Mouse (Mus musculus) T-cell, adult 2 months (primary cell): Measurements from ENCODE around the gene Lrp4.

Experiments used
- DNase-seq: peaks from one replicate; pipeline ENCODE4 v3.0.0; 2022; ENCODE audit warnings: low spot score

Gene Lrp4

DNA sequence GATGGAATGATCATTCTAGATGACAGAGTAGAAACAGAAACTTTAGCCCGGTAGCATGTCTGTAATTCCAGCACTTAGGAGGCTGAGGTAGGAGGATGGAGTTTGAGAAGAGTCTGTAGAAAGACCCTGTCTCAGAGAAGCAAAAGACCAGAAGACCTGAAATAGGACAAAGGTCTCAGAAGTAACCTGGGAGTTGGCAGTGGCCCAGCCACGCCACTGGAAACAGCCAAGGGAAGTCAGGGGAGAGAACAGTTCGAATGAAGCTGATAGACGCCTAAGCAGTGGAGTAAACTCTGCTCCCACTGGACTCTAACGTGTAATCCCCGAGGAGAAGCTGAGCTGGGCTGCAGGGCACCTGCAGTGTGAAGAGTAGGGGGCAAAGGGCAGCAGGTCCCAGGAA, 27.9 kb downstream of the Lrp4 start:
- no peak for DNase-seq

DNA sequence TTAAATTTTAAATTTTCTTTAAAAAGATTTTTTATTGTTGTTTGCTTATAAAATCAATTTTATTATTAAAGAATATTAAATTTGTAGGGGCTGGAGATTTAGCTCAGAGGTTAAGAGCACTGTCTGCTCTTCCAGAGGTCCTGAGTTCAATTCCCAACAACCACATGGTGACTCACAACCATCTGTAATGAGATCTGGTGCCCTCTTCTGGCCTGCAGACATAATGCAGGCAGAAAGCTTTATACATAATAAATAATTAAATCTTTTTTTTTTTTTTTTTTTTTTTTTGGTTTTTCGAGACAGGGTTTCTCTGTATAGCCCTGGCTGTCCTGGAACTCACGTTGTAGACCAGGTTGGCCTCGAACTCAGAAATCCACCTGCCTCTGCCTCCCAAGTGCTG, 30.0 kb downstream of the Lrp4 start:
- peak; percentile 19 for DNase-seq

DNA sequence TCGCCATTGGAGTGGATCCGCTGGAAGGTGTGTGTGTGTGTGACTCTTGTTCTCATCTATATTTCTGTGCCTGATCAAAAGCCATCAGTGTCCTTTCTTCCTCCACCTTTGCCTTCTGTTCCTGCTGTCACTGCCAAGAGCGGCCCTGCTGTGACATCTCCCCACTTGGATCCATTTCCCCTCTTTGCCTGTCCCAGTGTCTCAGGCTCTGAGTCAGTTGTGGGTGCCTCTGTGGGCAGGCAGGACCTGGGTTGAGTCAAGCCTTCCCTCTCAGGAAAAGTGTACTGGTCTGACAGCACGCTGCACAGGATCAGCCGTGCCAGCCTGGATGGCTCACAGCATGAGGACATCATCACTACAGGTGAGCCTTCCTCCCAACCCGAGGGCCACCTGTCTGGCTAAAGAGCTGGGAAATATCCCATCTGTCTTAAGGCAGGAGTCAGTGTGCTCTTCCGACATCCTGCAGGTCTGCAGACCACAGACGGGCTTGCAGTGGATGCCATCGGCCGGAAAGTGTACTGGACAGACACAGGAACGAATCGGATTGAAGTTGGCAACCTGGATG, 34.8 kb downstream of the Lrp4 start:
- DNase-seq = no peak

DNA sequence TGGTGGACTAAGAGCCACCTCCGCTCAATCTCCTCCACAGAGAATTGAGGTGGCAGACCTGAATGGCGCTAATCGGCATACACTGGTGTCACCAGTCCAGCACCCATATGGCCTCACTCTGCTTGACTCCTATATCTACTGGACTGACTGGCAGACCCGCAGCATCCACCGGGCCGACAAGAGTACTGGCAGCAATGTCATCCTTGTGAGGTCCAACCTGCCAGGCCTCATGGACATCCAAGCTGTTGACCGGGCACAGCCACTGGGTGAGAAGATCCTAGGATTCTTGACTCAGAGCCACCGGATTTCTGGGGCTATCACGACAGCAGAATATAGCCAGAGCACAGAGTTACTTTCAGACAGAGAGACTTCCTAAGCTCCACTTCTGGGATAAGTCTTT, 36.7 kb downstream of the Lrp4 start:
- no peak for DNase-seq

DNA sequence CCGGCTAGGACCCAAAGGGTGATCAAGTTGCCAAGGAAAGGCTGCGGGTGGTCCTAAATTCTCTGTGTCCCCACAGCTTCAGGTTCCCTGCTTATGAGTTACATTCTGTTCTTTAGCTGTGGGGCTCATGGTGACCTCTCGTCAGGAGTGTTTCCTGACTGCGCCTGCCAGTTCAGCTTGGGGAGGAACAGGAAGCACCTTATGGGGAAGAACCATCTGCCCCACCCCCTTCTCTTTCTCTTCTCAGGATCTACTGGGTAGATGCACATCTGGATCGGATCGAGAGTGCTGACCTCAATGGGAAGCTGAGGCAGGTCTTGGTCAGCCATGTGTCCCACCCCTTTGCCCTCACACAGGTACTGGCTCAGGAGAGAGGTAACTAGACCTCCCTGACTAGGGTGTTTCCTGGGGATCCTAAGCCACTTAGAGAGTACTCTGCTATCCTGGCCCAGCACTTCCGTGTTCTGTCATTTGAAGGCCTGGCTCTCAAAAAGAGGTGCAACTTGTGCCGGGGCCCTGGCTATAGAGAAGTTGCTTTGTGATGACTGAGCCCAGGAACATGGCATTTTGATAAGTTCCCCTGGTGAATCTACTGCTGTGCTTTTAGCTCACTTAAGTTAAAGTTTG, 40.9 kb downstream of the Lrp4 start:
- peak; percentile 6 for DNase-seq

DNA sequence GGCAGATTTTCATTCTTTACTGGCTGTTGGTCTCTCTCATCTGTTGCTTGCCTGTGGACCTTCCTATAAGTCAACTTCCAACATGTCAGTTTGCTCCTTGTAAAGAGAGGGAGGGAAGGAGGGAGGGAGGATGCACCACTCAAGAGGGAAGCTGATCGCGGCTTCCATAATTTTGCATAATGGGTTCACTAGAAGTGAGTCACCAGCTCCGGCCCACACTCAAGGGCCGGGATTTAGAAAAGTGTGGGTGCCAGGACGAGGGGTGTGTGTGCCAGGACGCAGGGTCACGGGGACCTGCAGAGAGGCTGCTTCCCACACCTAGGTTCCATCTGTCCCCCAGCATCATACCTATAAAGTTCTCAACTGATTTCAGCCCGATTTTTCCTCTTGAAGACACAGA, 50.8 kb downstream of the Lrp4 start:
- no peak for DNase-seq

DNA sequence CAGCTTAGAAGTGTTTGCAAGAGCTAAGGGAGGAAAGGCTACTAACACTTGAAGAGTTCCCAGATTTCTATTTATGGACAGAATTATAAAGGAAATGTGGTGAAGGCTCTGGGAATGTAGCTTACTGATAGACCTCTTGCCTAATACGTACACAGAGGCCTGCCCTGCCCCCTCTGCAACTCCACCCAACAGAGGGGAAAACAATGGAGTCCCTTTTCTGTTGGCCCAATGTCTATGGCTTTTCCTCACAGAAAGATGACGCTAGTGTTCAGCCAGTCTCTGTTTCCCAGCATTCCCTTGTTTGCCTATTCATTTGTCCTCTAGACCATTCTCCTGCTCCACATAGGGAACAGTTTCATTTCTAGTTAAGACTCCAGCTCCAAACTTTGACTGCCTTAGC, 59.9 kb downstream of the Lrp4 start:
- no peak for DNase-seq

DNA sequence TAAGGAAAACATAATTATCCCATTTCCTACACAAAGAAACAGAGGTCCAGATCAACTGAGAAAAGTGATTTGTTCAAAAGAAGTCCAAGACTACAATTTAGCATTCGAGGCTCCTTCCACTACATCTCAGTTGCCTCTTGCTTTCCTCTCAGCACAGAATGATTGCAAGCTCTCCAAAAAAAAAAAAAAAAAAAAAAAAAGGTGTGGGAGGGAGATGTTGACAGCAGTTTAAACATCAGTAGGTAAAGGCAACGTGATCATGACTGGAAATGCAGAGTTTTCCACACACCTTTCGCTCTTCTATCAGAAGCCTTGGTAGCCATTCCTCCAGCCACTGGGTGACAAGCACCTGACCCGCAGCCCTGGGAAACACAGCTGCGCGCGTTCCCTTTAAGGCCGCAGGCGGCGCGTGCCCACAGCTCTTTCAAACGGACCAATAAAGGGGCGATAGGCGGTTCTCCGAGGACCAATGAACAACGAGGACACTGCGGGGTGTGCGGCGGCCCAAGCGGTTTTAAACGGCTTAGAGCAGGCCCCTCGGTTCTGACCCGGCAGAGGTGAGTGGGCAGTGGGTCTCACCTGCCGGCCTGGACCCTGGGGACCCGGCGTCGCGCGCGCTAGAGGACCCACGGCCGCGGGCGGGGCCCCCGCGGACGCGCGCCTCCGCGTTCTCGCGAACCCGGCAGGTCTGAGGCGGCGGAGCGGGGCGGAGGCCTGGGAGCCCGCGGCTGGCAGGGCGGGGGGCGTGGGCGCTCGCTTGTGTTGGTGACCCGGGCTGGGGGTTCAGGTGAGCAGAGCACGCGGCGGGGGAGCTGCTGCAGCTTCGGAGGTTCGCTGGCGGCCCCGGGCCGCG, 69.2 kb downstream of the Lrp4 start, which contains the start of gene Ckap5:
Gene Ckap5 (plus strand): TSS at position 469 of the 853 bp plus-strand sequence.
- DNase-seq = peak; percentile 88

DNA sequence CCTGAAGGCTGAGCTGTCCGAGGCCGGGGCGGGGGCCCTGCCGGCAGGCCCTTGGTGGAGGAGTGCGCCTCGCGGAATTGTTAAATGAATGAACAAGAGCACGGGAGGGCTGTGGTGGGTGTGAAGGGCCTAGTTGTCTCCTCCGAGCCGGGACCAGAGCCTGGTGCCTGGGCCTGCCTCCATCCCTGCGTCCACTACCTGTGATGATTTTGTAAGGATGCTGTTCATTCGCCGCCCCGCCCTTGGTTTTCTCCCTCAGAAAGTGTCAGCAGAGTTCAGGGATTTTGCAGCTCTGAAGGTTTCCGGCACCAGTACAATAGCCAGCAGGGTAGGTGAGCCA, 69.8 kb downstream of the Lrp4 start:
- peak; percentile 40 for DNase-seq

DNA sequence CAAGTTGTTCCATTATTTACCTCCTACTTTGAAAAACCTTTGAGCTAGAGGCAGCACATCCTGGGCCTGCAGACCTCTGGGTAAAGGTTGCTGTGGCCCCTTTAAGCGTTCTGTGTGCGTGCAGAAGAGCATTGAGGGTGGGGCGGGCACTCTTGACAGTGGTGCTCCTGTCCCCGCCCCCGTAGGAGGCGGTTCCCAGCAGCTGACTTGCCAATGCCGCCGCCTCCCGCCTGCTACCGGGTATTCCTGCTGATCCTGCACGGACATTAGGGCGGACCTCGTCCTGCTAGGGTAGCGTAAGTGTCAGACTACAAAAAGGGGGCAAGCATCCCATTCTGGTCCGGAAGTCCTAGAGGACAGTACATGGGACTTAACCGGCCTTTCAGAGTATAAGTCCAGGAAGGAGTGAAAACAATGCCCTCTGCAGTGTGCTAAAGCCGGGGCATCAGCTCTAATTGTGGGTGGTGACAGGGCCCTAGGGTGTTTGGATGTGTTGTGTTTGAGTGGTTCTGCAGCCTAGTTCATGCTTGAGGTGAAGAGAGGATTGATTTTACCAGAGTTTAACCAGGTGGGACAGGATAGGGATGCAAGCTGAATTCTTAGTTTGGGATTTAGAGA, 80.4 kb downstream of the Lrp4 start:
- DNase-seq = peak; percentile 80
